Mouse (Mus musculus): ENCODE measurements around the gene Snx9. TPM values are rescaled to one million over a fixed set of nuclear protein-coding genes. Genes with fewer than 3 reads are reported as not detected.

The Snx9 gene
- polyA plus RNA-seq, 1 experiment from 2014 or later, result 29.6 TPM

DNA sequence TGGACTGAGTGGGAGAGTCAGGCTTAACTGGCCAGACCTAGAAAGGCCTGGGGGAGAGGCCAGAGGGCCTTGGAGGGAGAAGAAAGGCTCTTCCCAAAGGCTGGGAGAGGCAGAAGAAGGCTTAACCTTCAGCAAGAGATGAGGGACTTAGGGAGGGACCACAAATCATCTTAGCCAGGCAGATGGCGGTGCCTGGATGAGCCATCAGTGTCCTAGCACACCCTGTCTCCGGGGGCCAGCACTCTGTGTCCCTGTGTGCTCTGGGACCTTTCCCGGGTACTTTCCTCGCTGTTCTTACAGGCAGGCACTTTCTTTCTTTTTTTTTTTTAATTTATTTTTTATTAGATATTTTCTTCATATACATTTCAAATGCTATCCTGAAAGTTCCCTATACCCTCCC is 68.6 kb downstream of the Snx9 start:
- Histone ChIP-seq H3K4me2 (ENCODE audit: low read length) (no peak overlapping the region), H3K4me3 (ENCODE audit: control insufficient read depth in 1 of 2, insufficient read depth in 1 of 2, low read depth in 1 of 2, low read length in 2 of 2) (no peak overlapping the region), H3K27me3 (ENCODE audit: control insufficient read depth, insufficient read depth, low read length) (no peaks in the 10 kb centered on the region), H3K4me1 (ENCODE audit: control insufficient read depth in 2 of 2, insufficient read depth in 2 of 2, low read length in 2 of 2) (no peaks in the 10 kb centered on the region), H3K9ac (ENCODE audit: low read length) (no peak overlapping the region), H3K27ac (replicated peaks in 1 of 2; ENCODE audit: control insufficient read depth in 1 of 2, insufficient read depth in 1 of 2, low read depth in 2 of 2, low read length in 2 of 2) (no peak overlapping the region), H3K36me3 (ENCODE audit: control insufficient read depth, insufficient read depth, low read length) (peaks cover 67% of the 10 kb centered on the region), H3K9me3 (ENCODE audit: control insufficient read depth, low read length) (no peaks in the 10 kb centered on the region)
- 84% methylated on average over 4 of the region's 4 CpGs for WGBS
- ATAC-seq (ENCODE audit: insufficient number of reproducible peaks, insufficient read depth, low FRiP score, low read depth), result no peak

DNA sequence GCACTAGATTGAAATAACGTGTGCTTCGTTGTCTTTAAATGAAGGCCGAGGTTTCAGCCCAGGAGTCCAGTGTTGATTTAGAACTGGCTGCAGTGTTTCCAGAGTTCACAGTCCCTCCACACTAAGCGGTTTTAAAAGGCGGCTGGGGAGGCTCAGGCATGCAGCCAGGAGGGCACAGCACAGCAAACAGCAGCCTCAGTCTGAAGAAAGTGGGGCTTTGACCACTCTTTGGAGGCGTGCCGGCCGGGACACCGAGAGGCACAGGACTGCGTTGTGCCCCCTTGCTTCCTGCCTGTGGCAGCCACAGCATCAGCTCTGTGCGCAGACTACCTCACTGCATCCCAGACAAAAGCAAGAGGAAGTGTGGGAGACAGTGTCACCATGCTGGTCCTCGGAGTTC is 70.5 kb downstream of the Snx9 start:
- Histone ChIP-seq H3K9ac (ENCODE audit: low read length) (no peak overlapping the region), H3K36me3 (ENCODE audit: control insufficient read depth, insufficient read depth, low read length) (peaks cover 62% of the 10 kb centered on the region), H3K4me2 (ENCODE audit: low read length) (no peak overlapping the region), H3K9me3 (ENCODE audit: control insufficient read depth, low read length) (no peaks in the 10 kb centered on the region), H3K27ac (replicated peaks in 1 of 2; ENCODE audit: control insufficient read depth in 1 of 2, insufficient read depth in 1 of 2, low read depth in 2 of 2, low read length in 2 of 2) (no peak overlapping the region), H3K4me1 (ENCODE audit: control insufficient read depth in 2 of 2, insufficient read depth in 2 of 2, low read length in 2 of 2) (no peaks in the 10 kb centered on the region), H3K27me3 (ENCODE audit: control insufficient read depth, insufficient read depth, low read length) (no peaks in the 10 kb centered on the region), H3K4me3 (ENCODE audit: control insufficient read depth in 1 of 2, insufficient read depth in 1 of 2, low read depth in 1 of 2, low read length in 2 of 2) (no peak overlapping the region)
- WGBS, result 81% methylated on average over 12 of the region's 12 CpGs
- ATAC-seq (ENCODE audit: insufficient number of reproducible peaks, insufficient read depth, low FRiP score, low read depth), result no peak

DNA sequence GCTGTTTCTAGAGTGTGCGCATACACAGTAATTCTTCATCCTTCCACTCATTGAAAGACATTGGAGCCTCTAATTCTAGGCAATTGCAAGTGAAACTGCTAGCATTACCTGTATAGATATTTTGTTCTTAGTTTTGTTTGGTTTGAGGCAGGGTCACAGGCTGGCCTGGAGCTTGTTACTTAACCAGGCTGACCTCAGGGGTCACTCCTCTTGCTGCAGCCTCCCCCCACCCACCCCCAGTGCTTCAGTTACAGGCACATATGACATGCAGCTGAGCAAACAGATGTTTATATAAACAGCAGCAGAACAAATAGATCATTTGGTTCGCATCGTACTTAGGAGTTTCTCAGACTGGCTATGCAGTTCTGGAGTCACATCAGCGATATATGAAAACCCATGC is 71.7 kb downstream of the Snx9 start:
- Histone ChIP-seq H3K9me3 (ENCODE audit: control insufficient read depth, low read length) (no peaks in the 10 kb centered on the region), H3K9ac (ENCODE audit: low read length) (no peak overlapping the region), H3K27ac (replicated peaks in 1 of 2; ENCODE audit: control insufficient read depth in 1 of 2, insufficient read depth in 1 of 2, low read depth in 2 of 2, low read length in 2 of 2) (no peak overlapping the region), H3K4me1 (ENCODE audit: control insufficient read depth in 2 of 2, insufficient read depth in 2 of 2, low read length in 2 of 2) (no peaks in the 10 kb centered on the region), H3K4me3 (ENCODE audit: control insufficient read depth in 1 of 2, insufficient read depth in 1 of 2, low read depth in 1 of 2, low read length in 2 of 2) (no peak overlapping the region), H3K27me3 (ENCODE audit: control insufficient read depth, insufficient read depth, low read length) (no peaks in the 10 kb centered on the region), H3K4me2 (ENCODE audit: low read length) (no peak overlapping the region), H3K36me3 (ENCODE audit: control insufficient read depth, insufficient read depth, low read length) (peaks cover 55% of the 10 kb centered on the region)
- no peak for ATAC-seq (ENCODE audit: insufficient number of reproducible peaks, insufficient read depth, low FRiP score, low read depth)
- 93% methylated on average over 4 of the region's 4 CpGs for WGBS

DNA sequence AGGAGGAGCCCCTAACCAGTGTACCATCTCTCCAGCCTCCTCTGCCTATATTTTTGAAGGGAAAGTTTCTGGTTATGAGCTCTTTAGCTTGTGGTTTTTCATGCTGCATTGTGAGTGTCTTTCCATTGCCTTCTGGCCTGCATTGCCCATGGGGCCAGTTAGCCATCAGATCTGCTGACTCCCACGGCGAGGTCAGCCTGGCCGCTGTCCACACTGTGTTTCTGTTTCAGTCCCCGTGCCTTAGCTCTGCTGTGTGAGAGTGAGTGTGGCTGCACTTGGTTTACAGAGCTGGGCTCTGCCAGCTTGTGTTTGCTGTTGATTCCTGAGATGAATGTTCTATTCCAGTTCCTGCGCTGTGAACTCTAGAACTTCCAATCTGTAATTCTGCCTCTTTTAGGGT is 73.1 kb downstream of the Snx9 start:
- Histone ChIP-seq H3K4me2 (ENCODE audit: low read length) (no peak overlapping the region), H3K27me3 (ENCODE audit: control insufficient read depth, insufficient read depth, low read length) (no peaks in the 10 kb centered on the region), H3K9ac (ENCODE audit: low read length) (no peak overlapping the region), H3K27ac (replicated peaks in 1 of 2; ENCODE audit: control insufficient read depth in 1 of 2, insufficient read depth in 1 of 2, low read depth in 2 of 2, low read length in 2 of 2) (no peak overlapping the region), H3K9me3 (ENCODE audit: control insufficient read depth, low read length) (no peaks in the 10 kb centered on the region), H3K4me3 (ENCODE audit: control insufficient read depth in 1 of 2, insufficient read depth in 1 of 2, low read depth in 1 of 2, low read length in 2 of 2) (no peak overlapping the region), H3K4me1 (ENCODE audit: control insufficient read depth in 2 of 2, insufficient read depth in 2 of 2, low read length in 2 of 2) (no peaks in the 10 kb centered on the region), H3K36me3 (ENCODE audit: control insufficient read depth, insufficient read depth, low read length) (peaks cover 56% of the 10 kb centered on the region)
- no peak for ATAC-seq (ENCODE audit: insufficient number of reproducible peaks, insufficient read depth, low FRiP score, low read depth)
- 64% methylated on average over 5 of the region's 5 CpGs for WGBS

DNA sequence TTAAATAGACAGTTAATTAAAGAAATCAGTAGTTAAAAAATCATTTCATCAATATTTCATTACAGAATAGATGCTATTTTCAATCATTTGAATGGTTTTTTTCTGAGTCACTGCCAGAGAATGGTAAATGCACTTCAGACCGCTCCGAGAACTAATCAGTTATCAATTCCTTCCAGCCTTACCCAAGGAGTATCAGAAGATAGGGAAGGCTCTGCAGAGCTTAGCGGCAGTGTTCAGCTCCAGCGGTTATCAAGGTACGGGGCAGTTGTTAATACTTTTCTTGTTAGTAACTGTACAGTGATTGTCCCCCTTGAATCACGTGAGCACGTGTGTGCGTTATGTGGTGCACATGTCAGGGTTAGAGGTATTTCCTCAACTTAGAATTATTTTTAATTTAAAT is 80.8 kb downstream of the Snx9 start:
- Histone ChIP-seq H3K27me3 (ENCODE audit: control insufficient read depth, insufficient read depth, low read length) (no peaks in the 10 kb centered on the region), H3K4me3 (ENCODE audit: control insufficient read depth in 1 of 2, insufficient read depth in 1 of 2, low read depth in 1 of 2, low read length in 2 of 2) (no peak overlapping the region), H3K27ac (replicated peaks in 1 of 2; ENCODE audit: control insufficient read depth in 1 of 2, insufficient read depth in 1 of 2, low read depth in 2 of 2, low read length in 2 of 2) (no peak overlapping the region), H3K9ac (ENCODE audit: low read length) (no peak overlapping the region), H3K4me1 (ENCODE audit: control insufficient read depth in 2 of 2, insufficient read depth in 2 of 2, low read length in 2 of 2) (peaks cover 0 to 3% of the 10 kb centered on the region in 2 experiments; a peak in 1 of 4 replicates), H3K9me3 (ENCODE audit: control insufficient read depth, low read length) (no peaks in the 10 kb centered on the region), H3K36me3 (ENCODE audit: control insufficient read depth, insufficient read depth, low read length) (peaks cover 83% of the 10 kb centered on the region), H3K4me2 (ENCODE audit: low read length) (no peak overlapping the region)
- WGBS, result 81% methylated on average over 8 of the region's 8 CpGs
- no peak for ATAC-seq (ENCODE audit: insufficient number of reproducible peaks, insufficient read depth, low FRiP score, low read depth)

DNA sequence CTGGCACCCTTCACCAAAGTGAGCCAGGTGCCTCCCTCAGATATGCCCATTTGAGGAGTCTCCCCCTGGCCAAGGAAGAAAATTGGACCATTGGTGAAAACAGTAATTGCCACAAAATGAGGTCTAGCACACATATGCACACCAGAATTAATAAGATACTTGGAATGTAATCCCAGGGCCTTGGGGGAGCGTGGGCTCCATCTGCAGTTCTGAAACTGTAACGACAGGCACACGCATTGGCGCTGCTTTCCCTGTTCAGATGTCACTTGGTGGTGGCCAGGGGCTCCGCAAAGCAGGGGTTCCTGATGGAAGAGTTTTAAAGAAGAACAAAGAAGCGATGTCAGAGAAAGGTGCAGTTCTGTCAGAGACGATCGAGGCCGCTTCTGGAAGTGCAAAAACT is 82.2 kb downstream of the Snx9 start:
- Histone ChIP-seq H3K4me2 (ENCODE audit: low read length) (no peak overlapping the region), H3K4me3 (ENCODE audit: control insufficient read depth in 1 of 2, insufficient read depth in 1 of 2, low read depth in 1 of 2, low read length in 2 of 2) (no peak overlapping the region), H3K36me3 (ENCODE audit: control insufficient read depth, insufficient read depth, low read length) (peaks cover 91% of the 10 kb centered on the region), H3K27ac (replicated peaks in 1 of 2; ENCODE audit: control insufficient read depth in 1 of 2, insufficient read depth in 1 of 2, low read depth in 2 of 2, low read length in 2 of 2) (no peak overlapping the region), H3K27me3 (ENCODE audit: control insufficient read depth, insufficient read depth, low read length) (no peaks in the 10 kb centered on the region), H3K9ac (ENCODE audit: low read length) (no peak overlapping the region), H3K4me1 (ENCODE audit: control insufficient read depth in 2 of 2, insufficient read depth in 2 of 2, low read length in 2 of 2) (peaks cover 0 to 3% of the 10 kb centered on the region in 2 experiments; a peak in 1 of 4 replicates), H3K9me3 (ENCODE audit: control insufficient read depth, low read length) (no peaks in the 10 kb centered on the region)
- 75% methylated on average over 9 of the region's 9 CpGs for WGBS
- ATAC-seq (ENCODE audit: insufficient number of reproducible peaks, insufficient read depth, low FRiP score, low read depth), result no peak

DNA sequence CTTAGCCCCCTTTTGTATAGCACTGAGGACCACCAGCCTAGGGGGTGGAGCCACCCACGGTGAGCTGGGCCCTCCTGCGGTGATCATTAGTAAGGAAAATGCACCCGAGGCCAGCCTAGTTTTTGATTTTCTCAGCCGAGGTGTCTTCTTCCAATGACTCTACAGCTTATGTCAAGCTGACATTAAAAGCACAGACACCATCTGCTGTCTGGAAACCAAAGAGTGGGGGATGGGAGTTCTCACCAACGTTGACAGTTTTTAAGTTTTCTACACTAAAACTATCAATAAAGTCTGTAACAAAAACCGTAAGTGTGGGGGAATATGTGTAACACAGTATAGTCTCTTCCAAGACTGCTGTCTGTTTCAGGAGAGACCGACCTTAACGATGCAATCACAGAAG is 83.1 kb downstream of the Snx9 start:
- no peak overlapping the region for H3K4me2 ChIP-seq (ENCODE audit: low read length)
- WGBS, result 81% methylated on average over 8 of the region's 8 CpGs
- ATAC-seq (ENCODE audit: insufficient number of reproducible peaks, insufficient read depth, low FRiP score, low read depth), result no peak
- H3K9ac ChIP-seq (ENCODE audit: low read length), result no peak overlapping the region
- peaks cover 91% of the 10 kb centered on the region for H3K36me3 ChIP-seq (ENCODE audit: control insufficient read depth, insufficient read depth, low read length)
- no peaks in the 10 kb centered on the region for H3K9me3 ChIP-seq (ENCODE audit: control insufficient read depth, low read length)
- no peaks in the 10 kb centered on the region for H3K27me3 ChIP-seq (ENCODE audit: control insufficient read depth, insufficient read depth, low read length)
- no peak overlapping the region for H3K27ac ChIP-seq (replicated peaks in 1 of 2; ENCODE audit: control insufficient read depth in 1 of 2, insufficient read depth in 1 of 2, low read depth in 2 of 2, low read length in 2 of 2)
- peaks cover 0 to 3% of the 10 kb centered on the region in 2 experiments; a peak in 1 of 4 replicates for H3K4me1 ChIP-seq (ENCODE audit: control insufficient read depth in 2 of 2, insufficient read depth in 2 of 2, low read length in 2 of 2)
- H3K4me3 ChIP-seq (ENCODE audit: control insufficient read depth in 1 of 2, insufficient read depth in 1 of 2, low read depth in 1 of 2, low read length in 2 of 2), result no peak overlapping the region

DNA sequence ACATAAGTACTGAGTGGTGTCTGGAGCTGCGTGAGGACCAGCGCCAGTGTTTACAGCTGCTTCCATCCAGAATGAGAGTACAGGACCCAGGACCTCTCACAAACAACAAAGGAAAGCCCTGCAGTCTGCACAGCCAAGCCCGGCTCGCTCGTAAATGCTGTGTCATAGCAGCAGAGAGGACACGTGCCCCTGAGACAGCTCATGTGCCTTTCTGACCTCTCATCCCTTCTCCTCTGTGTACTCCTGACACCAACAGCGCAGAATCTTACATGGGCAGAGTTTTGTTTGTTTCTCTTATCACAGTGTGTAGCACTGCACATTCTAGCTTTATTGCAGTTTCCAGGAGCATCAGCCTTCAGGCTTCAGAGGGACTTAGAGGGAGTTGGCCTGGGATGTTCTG is 85.6 kb downstream of the Snx9 start:
- no peak overlapping the region for H3K27ac ChIP-seq (replicated peaks in 1 of 2; ENCODE audit: control insufficient read depth in 1 of 2, insufficient read depth in 1 of 2, low read depth in 2 of 2, low read length in 2 of 2)
- no peak for ATAC-seq (ENCODE audit: insufficient number of reproducible peaks, insufficient read depth, low FRiP score, low read depth)
- no peaks in the 10 kb centered on the region for H3K9me3 ChIP-seq (ENCODE audit: control insufficient read depth, low read length)
- no peaks in the 10 kb centered on the region for H3K4me1 ChIP-seq (ENCODE audit: control insufficient read depth in 2 of 2, insufficient read depth in 2 of 2, low read length in 2 of 2)
- H3K4me2 ChIP-seq (ENCODE audit: low read length), result no peak overlapping the region
- no peaks in the 10 kb centered on the region for H3K27me3 ChIP-seq (ENCODE audit: control insufficient read depth, insufficient read depth, low read length)
- WGBS, result 82% methylated on average over 7 of the region's 7 CpGs
- H3K36me3 ChIP-seq (ENCODE audit: control insufficient read depth, insufficient read depth, low read length), result peaks cover 86% of the 10 kb centered on the region
- no peak overlapping the region for H3K9ac ChIP-seq (ENCODE audit: low read length)
- no peak overlapping the region for H3K4me3 ChIP-seq (ENCODE audit: control insufficient read depth in 1 of 2, insufficient read depth in 1 of 2, low read depth in 1 of 2, low read length in 2 of 2)

All from heart, embryonic 14.5 days (tissue).